Mouse (Mus musculus): Measurements from ENCODE around the gene Olfr669.
"Not testable (repeated sequence)": the region's sequence is repeated elsewhere in the genome, so short reads cannot be mapped to it uniquely, and the experiment has no call there.

Olfr669 gene

GRCm38 (mm10) chr7:104933940-104934339 is at the start of gene Olfr669:
Olfr669 (plus strand) TSS chr7:104934240.
- ChIA-PET POLR2A (interaction anchor here in 1 of 4 experiments (0.7 kb wide), 1 partner anchor 61 kb away, joined by 3 read pairs; no protein-coding TSS in a partner anchor), CTCF (interaction anchor here in 1 of 4 experiments (0.7 kb wide), 1 partner anchor 1833 kb away, joined by 4 read pairs; no protein-coding TSS in a partner anchor)

GRCm38 (mm10) chr7:104895852-104896251 is 38.2 kb upstream of the Olfr669 start, which contains the start of gene Olfr666:
Olfr666 (minus strand) TSS chr7:104895952.
- POLR2A ChIA-PET: no interaction called here
- CTCF ChIA-PET: no interaction called here

- ChIA-PET CTCF (no interaction called here), POLR2A (no interaction called here)
Measured at GRCm38 (mm10) chr7:104921382-104921781, 12.7 kb upstream of the Olfr669 start, which contains the start of gene Olfr667. Olfr667 (minus strand) TSS chr7:104921482.

- ChIA-PET POLR2A (no interaction called here), CTCF (no interaction called here)
Measured at GRCm38 (mm10) chr7:104927957-104928356, 6.1 kb upstream of the Olfr669 start, which contains the start of gene Olfr668. Olfr668 (minus strand) TSS chr7:104928057.

GRCm38 (mm10) chr7:104950234-104950633 is 16.2 kb downstream of the Olfr669 start:
- POLR2A ChIA-PET, CTCF ChIA-PET: not testable (repeated sequence)

GRCm38 (mm10) chr7:104962520-104962919 is 28.5 kb downstream of the Olfr669 start, which contains the start of gene Olfr670:
Olfr670 (minus strand) TSS chr7:104962620.
- CTCF ChIA-PET: interaction anchor here in 1 of 4 experiments (0.7 kb wide), 1 partner anchor 32 kb away, joined by 3 read pairs; no protein-coding TSS in a partner anchor
- POLR2A ChIA-PET: no interaction called here

GRCm38 (mm10) chr7:104972507-104972906 is 38.5 kb downstream of the Olfr669 start:
- POLR2A ChIA-PET, CTCF ChIA-PET: not testable (repeated sequence)

- CTCF ChIA-PET: no interaction called here
- POLR2A ChIA-PET: no interaction called here
Measured at GRCm38 (mm10) chr7:104979026-104979425, 45.0 kb downstream of the Olfr669 start, which contains the start of gene Olfr671. Olfr671 (minus strand) TSS chr7:104979126.
